Mouse (Mus musculus) heart, embryonic 12.5 days (tissue): Measurements from ENCODE around the gene Ceacam18. TPM values are rescaled to one million over a fixed set of nuclear protein-coding genes. Genes with fewer than 3 reads are reported as not detected.
"Not testable (repeated sequence)": the region's sequence is repeated elsewhere in the genome, so short reads cannot be mapped to it uniquely, and the experiment has no call there.

ENCODE experiments used
- ATAC-seq: fragments of 200-750 bp; cut with Nextera tagmentation; 2 replicates; pipeline ENCODE4 v1.8.0; 2017; ENCODE audit warnings: moderate TSS enrichment, moderate library complexity; ENCODE audit not compliant: insufficient number of reproducible peaks, low FRiP score
- H3K27ac ChIP-seq: fragments of 300-500 bp; sonication (generic); 2 replicates; pipeline ENCODE4 v1.5.1; 2016; ENCODE audit warnings: mild to moderate bottlenecking, moderate library complexity; ENCODE audit not compliant: poor library complexity, severe bottlenecking
- H3K27me3 ChIP-seq: fragments of 300-500 bp; sonication (generic); replicated peaks from 2 replicates; pipeline ENCODE4 v1.6.1; 2016; ENCODE audit warnings: mild to moderate bottlenecking, moderate library complexity
- H3K36me3 ChIP-seq: fragments of 300-500 bp; sonication (generic); 2 replicates; pipeline ENCODE4 v1.6.1; 2016; ENCODE audit warnings: mild to moderate bottlenecking, moderate library complexity
- H3K4me1 ChIP-seq: fragments of 300-500 bp; sonication (generic); replicated peaks from 2 replicates; pipeline ENCODE4 v1.6.1; 2016; ENCODE audit warnings: mild to moderate bottlenecking
- H3K4me2 ChIP-seq: fragments of 300-500 bp; sonication (generic); 2 replicates; pipeline ENCODE4 v1.6.1; 2016; ENCODE audit warnings: mild to moderate bottlenecking, moderate library complexity
- H3K4me3 ChIP-seq: fragments of 300-500 bp; sonication (generic); 2 replicates; pipeline ENCODE4 v1.5.1; 2016; ENCODE audit warnings: mild to moderate bottlenecking
- H3K9ac ChIP-seq: fragments of 300-500 bp; sonication (generic); 2 replicates; pipeline ENCODE4 v1.6.1; 2016; ENCODE audit warnings: mild to moderate bottlenecking, moderate library complexity
- H3K9me3 ChIP-seq: fragments of 300-500 bp; sonication (generic); replicated peaks from 2 replicates; pipeline ENCODE4 v1.6.1; 2016; ENCODE audit warnings: mild to moderate bottlenecking, moderate library complexity
- WGBS: fragments of 180-500 bp; shearing (Covaris S2); methylation state at CpG from one replicate; pipeline ENCODE4 v1.1.7; 2016; 5-methylcytosine and 5-hydroxymethylcytosine counted together
- polyA plus RNA-seq: library from polyadenylated mRNA; unstranded; fragments of >200 nt; fragmentation: Nextera tagmentation; extraction: Ambion mirVana; gene quantifications from 2 replicates; pipeline ENCODE4 v1.2.1, GENCODE M21; 2016

The Ceacam18 gene
- polyA plus RNA-seq, 1 experiment from 2014 or later, result not detected

- not testable (repeated sequence) for ATAC-seq, H3K27me3 ChIP-seq
- 77% methylated on average over 4 of the region's 4 CpGs for WGBS
Observed at GRCm38 (mm10) chr7:43667221-43667620, 32.7 kb downstream of the Ceacam18 start.

GRCm38 (mm10) chr7:43668582-43668981 is 34.1 kb downstream of the Ceacam18 start:
- ATAC-seq, result no peak
- Histone ChIP-seq H3K4me2 (no peak overlapping the region), H3K27me3 (no peaks in the 10 kb centered on the region), H3K36me3 (no peaks in the 10 kb centered on the region), H3K27ac (no peak overlapping the region), H3K4me3 (no peak overlapping the region), H3K4me1 (peaks cover 8% of the 10 kb centered on the region), H3K9me3 (no peaks in the 10 kb centered on the region), H3K9ac (no peak overlapping the region)
- 13% methylated on average over 3 of the region's 3 CpGs for WGBS

More at GRCm38 (mm10) chr7:43667221-43667620, 32.7 kb downstream of the Ceacam18 start:
- H3K27ac ChIP-seq, H3K4me2 ChIP-seq, H3K4me3 ChIP-seq, H3K9me3 ChIP-seq, H3K9ac ChIP-seq, H3K36me3 ChIP-seq, H3K4me1 ChIP-seq: not testable (repeated sequence)

- ATAC-seq, result 0 out of 2 replicates have a peak, but pooled peaks have one; percentile 15
Observed at GRCm38 (mm10) chr7:43671064-43671808, 36.7 kb downstream of the Ceacam18 start.

GRCm38 (mm10) chr7:43671809-43672580 is 37.5 kb downstream of the Ceacam18 start, which contains the start of gene Ctu1:
Gene Ctu1, plus strand, starts transcription at chr7:43672016.
- Histone ChIP-seq H3K4me2 (peak within 1 kb of the TSS; percentile 77), H3K27ac (no peak within 1 kb of the TSS), H3K27me3 (no peaks in the 10 kb centered on the region), H3K4me1 (peaks cover 8% of the 10 kb centered on the region), H3K4me3 (peak within 1 kb of the TSS; percentile 65), H3K36me3 (peaks cover 26% of the 10 kb centered on the region), H3K9me3 (0 out of 2 replicates have a peak, but pooled peaks cover 3% of the 10 kb centered on the region), H3K9ac (peak within 1 kb of the TSS; percentile 75)
- ATAC-seq, result peak; percentile 93
- WGBS, result under 1% methylated on average over 26 of the region's 26 CpGs

More at GRCm38 (mm10) chr7:43671064-43671808, 36.7 kb downstream of the Ceacam18 start:
- Histone ChIP-seq H3K27me3 (no peaks in the 10 kb centered on the region), H3K4me2 (peak overlapping the region; percentile 77), H3K9ac (peak overlapping the region; percentile 9; the same call in 1 of the 2 replicates), H3K36me3 (peaks cover 19% of the 10 kb centered on the region), H3K4me3 (peak overlapping the region; percentile 65), H3K9me3 (no peaks in the 10 kb centered on the region), H3K27ac (no peak overlapping the region), H3K4me1 (peaks cover 8% of the 10 kb centered on the region)
- 66% methylated on average over 11 of the region's 11 CpGs for WGBS

GRCm38 (mm10) chr7:43672581-43673260 is 38.2 kb downstream of the Ceacam18 start:
- Histone ChIP-seq H3K27ac (no peak overlapping the region), H3K9me3 (0 out of 2 replicates have a peak, but pooled peaks cover 10% of the 10 kb centered on the region), H3K36me3 (peaks cover 34% of the 10 kb centered on the region), H3K9ac (peak overlapping the region; percentile 75), H3K4me2 (peak overlapping the region; percentile 77), H3K4me3 (peak overlapping the region; percentile 65), H3K4me1 (peaks cover 8% of the 10 kb centered on the region), H3K27me3 (no peaks in the 10 kb centered on the region)
- WGBS, result 16% methylated on average over 10 of the region's 10 CpGs
- no peak for ATAC-seq

- no peak for ATAC-seq
- WGBS, result 86% methylated on average over 32 of the region's 32 CpGs
- H3K27me3 ChIP-seq, result no peaks in the 10 kb centered on the region
- H3K27ac ChIP-seq, result no peak overlapping the region
- H3K4me1 ChIP-seq, result peaks cover 8% of the 10 kb centered on the region
- 0 out of 2 replicates have a peak, but pooled peaks cover 12% of the 10 kb centered on the region for H3K9me3 ChIP-seq
- no peak overlapping the region for H3K4me3 ChIP-seq
- no peak overlapping the region for H3K9ac ChIP-seq
- no peak overlapping the region for H3K4me2 ChIP-seq
- H3K36me3 ChIP-seq, result peaks cover 42% of the 10 kb centered on the region
Observed at GRCm38 (mm10) chr7:43675091-43675490, 40.6 kb downstream of the Ceacam18 start.

GRCm38 (mm10) chr7:43678517-43678916 is 44.0 kb downstream of the Ceacam18 start:
- Histone ChIP-seq H3K9me3 (0 out of 2 replicates have a peak, but pooled peaks cover 12% of the 10 kb centered on the region), H3K27ac (no peak overlapping the region), H3K9ac (no peak overlapping the region), H3K4me3 (no peak overlapping the region), H3K4me1 (no peaks in the 10 kb centered on the region), H3K36me3 (peaks cover 42% of the 10 kb centered on the region), H3K27me3 (no peaks in the 10 kb centered on the region), H3K4me2 (no peak overlapping the region)
- no peak for ATAC-seq

GRCm38 (mm10) chr7:43680960-43681359 is 46.5 kb downstream of the Ceacam18 start:
- H3K4me3 ChIP-seq, result no peak overlapping the region
- WGBS, result 20% methylated on average over 5 of the region's 5 CpGs
- H3K9ac ChIP-seq, result no peak overlapping the region
- H3K9me3 ChIP-seq, result 0 out of 2 replicates have a peak, but pooled peaks cover 12% of the 10 kb centered on the region
- ATAC-seq, result no peak
- H3K4me2 ChIP-seq, result no peak overlapping the region
- no peak overlapping the region for H3K27ac ChIP-seq
- H3K36me3 ChIP-seq, result peaks cover 26% of the 10 kb centered on the region
- no peaks in the 10 kb centered on the region for H3K27me3 ChIP-seq
- no peaks in the 10 kb centered on the region for H3K4me1 ChIP-seq

GRCm38 (mm10) chr7:43682511-43682910 is 48.0 kb downstream of the Ceacam18 start:
- not testable (repeated sequence) for H3K4me1 ChIP-seq, H3K4me2 ChIP-seq, ATAC-seq, H3K9me3 ChIP-seq, H3K27ac ChIP-seq, H3K9ac ChIP-seq, H3K27me3 ChIP-seq, H3K4me3 ChIP-seq
- 27% methylated on average over 1 of the region's 1 CpGs for WGBS
- H3K36me3 ChIP-seq, result peaks cover 11% of the 10 kb centered on the region

GRCm38 (mm10) chr7:43685088-43685487 is 50.6 kb downstream of the Ceacam18 start:
- no peak overlapping the region for H3K9ac ChIP-seq

GRCm38 (mm10) chr7:43690118-43690517 is 55.6 kb downstream of the Ceacam18 start, which contains the start of gene Klk14:
Gene Klk14, plus strand, starts transcription at chr7:43690418.
- Histone ChIP-seq H3K4me2 (no peak within 1 kb of the TSS), H3K9ac (no peak within 1 kb of the TSS), H3K36me3 (no peaks in the 10 kb centered on the region), H3K4me1 (no peaks in the 10 kb centered on the region), H3K4me3 (no peak within 1 kb of the TSS), H3K27ac (no peak within 1 kb of the TSS), H3K9me3 (no peaks in the 10 kb centered on the region), H3K27me3 (no peaks in the 10 kb centered on the region)
- ATAC-seq, result no peak

More at GRCm38 (mm10) chr7:43685088-43685487, 50.6 kb downstream of the Ceacam18 start:
- Histone ChIP-seq H3K4me3 (no peak overlapping the region), H3K4me1 (no peaks in the 10 kb centered on the region), H3K9me3 (no peaks in the 10 kb centered on the region), H3K27me3 (no peaks in the 10 kb centered on the region), H3K36me3 (no peaks in the 10 kb centered on the region), H3K27ac (no peak overlapping the region), H3K4me2 (no peak overlapping the region)
- WGBS, result 52% methylated on average over 7 of the region's 7 CpGs
- no peak for ATAC-seq
